Mouse (Mus musculus) liver, embryonic 14.5 days (tissue): Measurements from ENCODE around the gene Hist1h3g.

Source experiments
- CTCF ChIP-seq: IDR thresholded peaks from 2 replicates; pipeline ENCODE4 v1.5.1; 2016; ENCODE audit warnings: antibody characterized with exemption, low read depth, control low read depth
- EP300 ChIP-seq: IDR thresholded peaks from 2 replicates; pipeline ENCODE4 v1.6.1; 2016; ENCODE audit warnings: antibody characterized with exemption, low read depth

DNA sequence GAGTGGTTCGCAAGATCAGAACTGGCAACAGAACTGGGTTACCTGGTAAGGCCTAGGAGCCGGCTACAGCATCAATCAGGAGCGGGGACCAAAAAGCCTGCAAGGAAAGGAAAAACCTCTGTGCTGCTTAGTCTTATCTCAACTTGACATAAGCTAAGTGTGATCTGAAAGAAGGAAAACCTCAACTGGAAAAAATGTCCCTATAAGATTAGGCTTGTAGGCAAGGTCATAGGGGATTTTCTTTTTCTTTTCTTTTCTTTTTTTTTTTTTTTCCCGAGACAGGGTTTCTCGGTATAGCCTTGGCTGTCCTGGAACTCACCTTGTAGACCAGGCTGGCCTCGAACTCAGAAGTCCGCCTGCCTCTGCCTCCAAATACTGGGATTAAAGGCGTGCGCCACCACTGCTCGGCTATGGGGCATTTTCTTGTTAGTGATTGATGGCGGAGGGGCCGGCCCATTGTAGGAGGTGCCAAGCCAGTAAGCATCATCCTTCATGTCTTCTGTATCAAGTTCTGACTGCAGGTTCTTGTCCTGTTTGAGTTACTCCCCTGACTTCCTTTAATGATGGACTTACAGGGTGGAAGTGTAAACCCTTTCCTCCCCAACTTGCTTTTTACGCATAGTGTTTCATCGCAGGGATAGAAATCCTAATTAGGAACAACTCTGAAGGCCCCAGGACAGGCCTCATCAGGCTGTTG lies 28.3 kb upstream of the Hist1h3g start:
- TF ChIP-seq CTCF, result no peak
- TF ChIP-seq EP300, result no peak
